ENCODE assay signal across 30 mouse cellular contexts in genomic region chr15:13989768-13990167, GRCm38 (mm10).
DNase-seq lines count a peak whose midpoint lies in the region; ATAC-seq lines count a peak whose summit lies in the region.
"Had no signal": no experiment of that assay in that cellular context is flagged by ENCODE, and none has a peak within 500 bp of the region (broad histone marks: within the 10 kb centered on the region; RNA-seq: fewer than 3 reads in every experiment).

No protein-coding gene starts in this region.

- no peaks in the 10 kb centered on the region for H3K27me3 ChIP-seq in embryonic facial prominence, embryonic 14.5 days (replicated peaks; ENCODE audit: control insufficient read depth, insufficient read depth, low read length)
- H3K27me3 ChIP-seq in embryonic facial prominence, embryonic 10.5 days (replicated peaks; ENCODE audit: low read depth, poor library complexity, severe bottlenecking): no peaks in the 10 kb centered on the region
- no peaks in the 10 kb centered on the region for H3K27me3 ChIP-seq in hindbrain, embryonic 14.5 days (ENCODE audit: control insufficient read depth, insufficient read depth, low read length)
- no peaks in the 10 kb centered on the region for H3K27me3 ChIP-seq in hindbrain, embryonic 11.5 days (ENCODE audit: control insufficient read depth, insufficient read depth, low read length)
- no peaks in the 10 kb centered on the region for H3K27me3 ChIP-seq in liver, embryonic 12.5 days (replicated peaks)
- H3K27me3 ChIP-seq: CH12.LX; heart, embryonic 12.5 days; limb, embryonic 15.5 days had no signal

- peak; percentile 19 for DNase-seq in embryonic facial prominence, embryonic 14.5 days (ENCODE audit: low spot score)
- DNase-seq in embryonic facial prominence, embryonic 10.5 days (ENCODE audit: low spot score): no peak
- no peak for DNase-seq in hindbrain, embryonic 14.5 days (ENCODE audit: low spot score)
- no peak for DNase-seq in hindbrain, embryonic 11.5 days (ENCODE audit: low spot score)
- DNase-seq in retina, postnatal 1 day: peak; percentile 29
- DNase-seq in retina, embryonic 14.5 days (ENCODE audit: low spot score): no peak
- no peak for DNase-seq in cerebellum, postnatal 14 days
- DNase-seq: adrenal gland, postnatal 10 days; cerebellum, adult 18-20 months; cerebellum, postnatal 10 days; gastrocnemius, adult 2 months; heart, adult 2 months; heart, postnatal 4 days; kidney, postnatal 14 days; layer of hippocampus, adult 9-11 months; lung, adult 2 months; lung, postnatal 10 days; right cerebral cortex, postnatal 4 days; thymus, adult 2 months; thymus, postnatal 36 days had no signal

- no peak overlapping the region for H3K4me3 ChIP-seq in embryonic facial prominence, embryonic 14.5 days (ENCODE audit: low read depth, low read length)
- H3K4me3 ChIP-seq in embryonic facial prominence, embryonic 10.5 days: no peak overlapping the region
- no peak overlapping the region for H3K4me3 ChIP-seq in hindbrain, embryonic 14.5 days (replicated peaks; ENCODE audit: low read length)
- no peak overlapping the region for H3K4me3 ChIP-seq in hindbrain, embryonic 11.5 days (ENCODE audit: low read depth, low read length)
- no peak overlapping the region for H3K4me3 ChIP-seq in liver, embryonic 12.5 days
- H3K4me3 ChIP-seq: gastrocnemius, adult 2 months; heart, adult 2 months; heart, embryonic 12.5 days; limb, embryonic 10.5 days; limb, embryonic 15.5 days had no signal

- WGBS in embryonic facial prominence, embryonic 14.5 days: 43% methylated on average over 3 of the region's 3 CpGs
- WGBS in embryonic facial prominence, embryonic 10.5 days: 43% methylated on average over 3 of the region's 3 CpGs
- WGBS in hindbrain, embryonic 14.5 days: 67% methylated on average over 3 of the region's 3 CpGs
- 75% methylated on average over 3 of the region's 3 CpGs for WGBS in hindbrain, embryonic 11.5 days
- WGBS in liver, embryonic 12.5 days (ENCODE audit: insufficient replicate concordance): 67% methylated on average over 3 of the region's 3 CpGs

- H3K27ac ChIP-seq in embryonic facial prominence, embryonic 14.5 days (replicated peaks; ENCODE audit: low read depth, low read length): no peak overlapping the region
- no peak overlapping the region for H3K27ac ChIP-seq in embryonic facial prominence, embryonic 10.5 days (replicated peaks)
- no peak overlapping the region for H3K27ac ChIP-seq in hindbrain, embryonic 14.5 days
- H3K27ac ChIP-seq in hindbrain, embryonic 11.5 days (ENCODE audit: low read depth, low read length): no peak overlapping the region
- no peak overlapping the region for H3K27ac ChIP-seq in liver, embryonic 12.5 days
- H3K27ac ChIP-seq: gastrocnemius, adult 2 months; heart, adult 2 months; limb, embryonic 10.5 days; limb, embryonic 15.5 days; liver, embryonic 14.5 days; macrophage; stomach, postnatal 0 days had no signal

- no peak overlapping the region for H3K9ac ChIP-seq in embryonic facial prominence, embryonic 14.5 days (ENCODE audit: low read depth, low read length)
- H3K9ac ChIP-seq in hindbrain, embryonic 14.5 days: no peak overlapping the region
- H3K9ac ChIP-seq in hindbrain, embryonic 11.5 days (ENCODE audit: low read depth, low read length): no peak overlapping the region
- H3K9ac ChIP-seq in liver, embryonic 12.5 days: no peak overlapping the region
- H3K9ac ChIP-seq: heart, embryonic 12.5 days; limb, embryonic 15.5 days; liver, embryonic 14.5 days had no signal

- no peaks in the 10 kb centered on the region for H3K36me3 ChIP-seq in embryonic facial prominence, embryonic 14.5 days (ENCODE audit: control insufficient read depth, insufficient read depth, low read length)
- no peaks in the 10 kb centered on the region for H3K36me3 ChIP-seq in embryonic facial prominence, embryonic 10.5 days (replicated peaks)
- no peaks in the 10 kb centered on the region for H3K36me3 ChIP-seq in hindbrain, embryonic 14.5 days (replicated peaks; ENCODE audit: control insufficient read depth, insufficient read depth)
- H3K36me3 ChIP-seq in hindbrain, embryonic 11.5 days (ENCODE audit: control insufficient read depth, insufficient read depth, low read length): no peaks in the 10 kb centered on the region
- no peaks in the 10 kb centered on the region for H3K36me3 ChIP-seq in liver, embryonic 12.5 days
- H3K36me3 ChIP-seq: heart, embryonic 12.5 days; limb, embryonic 10.5 days; limb, embryonic 15.5 days had no signal

- no peaks in the 10 kb centered on the region for H3K9me3 ChIP-seq in embryonic facial prominence, embryonic 14.5 days (ENCODE audit: control insufficient read depth, low read length)
- no peaks in the 10 kb centered on the region for H3K9me3 ChIP-seq in embryonic facial prominence, embryonic 10.5 days
- H3K9me3 ChIP-seq in hindbrain, embryonic 14.5 days (ENCODE audit: control insufficient read depth, low read length): no peaks in the 10 kb centered on the region
- no peaks in the 10 kb centered on the region for H3K9me3 ChIP-seq in hindbrain, embryonic 11.5 days (ENCODE audit: control insufficient read depth, low read length)
- no peaks in the 10 kb centered on the region for H3K9me3 ChIP-seq in liver, embryonic 12.5 days (replicated peaks)
- H3K9me3 ChIP-seq: heart, embryonic 12.5 days; limb, embryonic 10.5 days; limb, embryonic 15.5 days had no signal

- no peaks in the 10 kb centered on the region for H3K4me1 ChIP-seq in embryonic facial prominence, embryonic 14.5 days (ENCODE audit: control insufficient read depth, insufficient read depth, low read length)
- H3K4me1 ChIP-seq in embryonic facial prominence, embryonic 10.5 days: peaks cover 4% of the 10 kb centered on the region; the same call in 1 of the 2 replicates
- no peaks in the 10 kb centered on the region for H3K4me1 ChIP-seq in hindbrain, embryonic 14.5 days (replicated peaks; ENCODE audit: control insufficient read depth, insufficient read depth, low read length)
- no peaks in the 10 kb centered on the region for H3K4me1 ChIP-seq in hindbrain, embryonic 11.5 days (replicated peaks; ENCODE audit: control insufficient read depth, insufficient read depth, low read length)
- H3K4me1 ChIP-seq in liver, embryonic 12.5 days: no peaks in the 10 kb centered on the region
- H3K4me1 ChIP-seq: heart, embryonic 12.5 days; limb, embryonic 15.5 days had no signal

- no peak overlapping the region for H3K4me2 ChIP-seq in embryonic facial prominence, embryonic 14.5 days (ENCODE audit: low read depth, low read length)
- no peak overlapping the region for H3K4me2 ChIP-seq in hindbrain, embryonic 14.5 days (replicated peaks)
- no peak overlapping the region for H3K4me2 ChIP-seq in hindbrain, embryonic 11.5 days (replicated peaks; ENCODE audit: low read depth, low read length)
- no peak overlapping the region for H3K4me2 ChIP-seq in liver, embryonic 12.5 days
- H3K4me2 ChIP-seq: heart, embryonic 12.5 days; limb, embryonic 15.5 days had no signal

- no peak for ATAC-seq in embryonic facial prominence, embryonic 14.5 days (ENCODE audit: low read depth)
- peak; percentile 40; the same call in 1 of the 2 replicates for ATAC-seq in hindbrain, embryonic 14.5 days (ENCODE audit: low FRiP score)
- ATAC-seq in hindbrain, embryonic 11.5 days (ENCODE audit: low FRiP score): no peak
- ATAC-seq in liver, embryonic 12.5 days: no peak
- ATAC-seq: intestine, postnatal 0 days; Patski had no signal

Comparison
In these comparisons a context has a peak if more than half of its experiments do, and no peak if none do; other contexts are left out.
1. DNase-seq: peak in embryonic facial prominence, embryonic 14.5 days (single experiment) and retina, postnatal 1 day (single experiment); none in embryonic facial prominence, embryonic 10.5 days (single experiment), hindbrain, embryonic 14.5 days (single experiment), hindbrain, embryonic 11.5 days (single experiment), retina, embryonic 14.5 days (single experiment) and cerebellum, postnatal 14 days (0 of 2).